Mouse (Mus musculus): ENCODE results near the gene Inpp5d.

DNA sequence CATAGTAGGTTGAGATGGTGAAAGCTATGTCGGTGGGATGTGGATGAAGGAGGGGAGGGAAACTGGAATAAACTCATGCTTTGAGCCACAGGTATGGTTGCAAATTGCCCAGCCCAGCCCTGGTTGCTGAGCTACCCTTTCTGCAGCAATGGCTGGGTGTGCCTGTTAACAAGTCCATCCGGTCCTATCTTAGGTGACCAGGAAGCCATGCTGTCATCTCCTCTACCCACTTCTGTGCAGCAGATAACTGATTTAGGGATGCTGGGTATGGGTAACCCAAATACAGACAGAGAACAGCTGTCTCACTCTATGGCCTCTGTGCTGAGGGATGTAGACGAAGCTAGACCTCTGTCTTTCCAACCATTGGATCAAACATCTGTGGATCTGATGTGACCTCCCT lies 86.2 kb downstream of the Inpp5d start:
- no peak for TF ChIP-seq CTCF (IDR thresholded peaks at IDR 0.05; ENCODE audit: extremely low read depth, insufficient read depth, insufficient read length, insufficient replicate concordance)
- no peak for TF ChIP-seq POLR2A (IDR thresholded peaks at IDR 0.05; ENCODE audit: low read depth, low read length)
